Mouse (Mus musculus): ENCODE results near the gene Sh2d6.

DNA sequence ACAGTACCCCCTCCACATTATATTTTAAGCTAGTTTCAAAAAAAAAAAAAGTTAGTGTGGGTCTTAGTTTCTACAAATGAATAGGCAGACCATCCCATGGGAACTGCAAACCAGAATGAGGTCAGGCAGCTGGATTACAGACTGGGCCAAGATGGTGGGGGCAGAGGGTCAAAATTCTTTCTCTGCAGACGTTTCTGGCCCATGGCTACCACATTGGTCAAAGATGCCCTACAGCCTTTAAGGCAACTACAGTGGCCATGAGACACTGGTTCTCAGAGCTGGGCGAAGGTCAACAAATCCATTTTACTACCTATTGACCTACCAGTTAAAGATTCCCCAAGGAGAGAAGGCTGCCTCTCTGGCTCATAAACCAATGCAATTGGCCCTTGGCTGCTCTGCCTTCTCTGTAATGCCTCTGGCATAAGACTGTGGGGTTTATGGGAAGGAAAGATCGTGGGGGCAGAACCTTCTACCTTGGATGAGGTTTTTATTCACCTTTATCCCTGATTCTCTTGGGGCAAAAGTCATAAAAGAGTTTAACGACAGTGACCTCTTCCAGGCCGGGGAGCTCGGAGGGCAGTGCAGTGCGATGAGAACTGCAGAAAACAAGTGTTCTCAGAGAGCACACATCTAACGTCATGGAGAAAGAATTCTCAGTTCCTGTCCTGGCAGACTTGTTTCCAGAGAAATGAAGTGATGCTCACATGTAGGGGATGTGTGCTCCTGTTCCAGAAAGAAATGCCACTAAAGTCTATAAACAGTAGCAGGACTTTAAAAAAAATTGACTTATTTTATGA, 55.9 kb downstream of the Sh2d6 start:
- no peak for TF ChIP-seq CTCF (IDR thresholded peaks at IDR 0.05; ENCODE audit: insufficient read depth, low read depth, low read length)
- TF ChIP-seq POLR2A (IDR thresholded peaks at IDR 0.05; ENCODE audit: insufficient read depth, low read depth, low read length), result no peak

Measured in olfactory bulb, adult 2 months (tissue).